Mouse (Mus musculus) lung, adult 2 months (tissue): ENCODE data around the gene Glce. TPM values are rescaled to one million over a fixed set of nuclear protein-coding genes. Genes with fewer than 3 reads are reported as not detected.

Source experiments
- DNase-seq: peaks from one replicate; pipeline ENCODE4 v3.0.0; 2022
- H3K4me1 ChIP-seq: fragments of 200-500 bp; 2 replicates; pipeline ENCODE4 v1.6.1; 2011; ENCODE audit warnings: low read length; ENCODE audit not compliant: control insufficient read depth, insufficient read depth
- H3K4me3 ChIP-seq: fragments of 200-500 bp; replicated peaks from 2 replicates; pipeline ENCODE3; 2011; ENCODE audit warnings: low read depth, mild to moderate bottlenecking, control low read depth, low read length; ENCODE audit errors: extremely low read depth
- CTCF ChIP-seq: fragments of 200-500 bp; IDR thresholded peaks from 2 replicates; pipeline ENCODE4 v1.5.1; 2011; ENCODE audit warnings: mild to moderate bottlenecking, low read length, control low read depth; ENCODE audit not compliant: insufficient read depth
- POLR2A ChIP-seq: fragments of 200-500 bp; IDR thresholded peaks from 2 replicates; pipeline ENCODE4 v1.6.1; 2011; ENCODE audit warnings: low read depth, mild to moderate bottlenecking, control low read depth, low read length, borderline replicate concordance; ENCODE audit errors: extremely low read depth
- WGBS: fragments of 180-500 bp; shearing (Covaris S2); methylation state at CpG from one replicate; pipeline ENCODE4 v1.1.7; 2018; 5-methylcytosine and 5-hydroxymethylcytosine counted together
- polyA plus RNA-seq: library from polyadenylated mRNA; depleted of rRNA; stranded (reverse); fragments of >200 nt; gene quantifications from 2 replicates; pipeline ENCODE4 v1.2.3, GENCODE M21; 2012

Gene Glce
- polyA plus RNA-seq, 1 experiment, result 5.6 TPM

- WGBS, result 78% methylated on average over 7 of the region's 7 CpGs
- no peaks in the 10 kb centered on the region for H3K4me1 ChIP-seq
- DNase-seq, result no peak
- no peak for TF ChIP-seq CTCF
- TF ChIP-seq POLR2A, result no peak
- no peak overlapping the region for H3K4me3 ChIP-seq
These were observed 32.5 kb upstream of the Glce start for GRCm38 (mm10) chr9:62154956-62155355.

- no peaks in the 10 kb centered on the region for H3K4me1 ChIP-seq
- no peak overlapping the region for H3K4me3 ChIP-seq
- 59% methylated on average over 3 of the region's 3 CpGs for WGBS
- DNase-seq, result no peak
- TF ChIP-seq POLR2A, result no peak
- TF ChIP-seq CTCF, result no peak
These were observed 32.1 kb upstream of the Glce start for GRCm38 (mm10) chr9:62154551-62154950.

DNA sequence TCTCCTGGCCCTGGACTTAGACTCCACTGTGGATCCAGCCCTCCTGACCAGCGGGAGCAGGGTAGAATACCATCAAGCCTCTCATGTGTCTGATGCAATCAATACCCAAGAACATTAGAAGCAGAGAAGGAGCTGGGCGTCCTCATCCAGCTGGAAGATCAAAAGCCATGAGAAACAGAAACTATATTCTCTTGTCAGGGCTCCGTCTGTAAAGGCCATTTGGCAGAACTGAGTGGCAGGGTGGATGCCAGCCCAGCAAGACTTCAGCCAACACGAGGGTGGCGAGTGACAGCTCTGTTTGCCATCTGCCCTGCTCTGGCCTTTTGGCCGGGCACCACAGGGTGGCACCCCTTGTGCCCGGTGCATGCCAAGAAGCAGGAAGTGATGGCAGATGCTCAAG, 30.8 kb upstream of the Glce start:
- no peak overlapping the region for H3K4me3 ChIP-seq
- no peaks in the 10 kb centered on the region for H3K4me1 ChIP-seq
- TF ChIP-seq CTCF (no peak), POLR2A (no peak)
- no peak for DNase-seq
- WGBS, result 68% methylated on average over 7 of the region's 7 CpGs

DNA sequence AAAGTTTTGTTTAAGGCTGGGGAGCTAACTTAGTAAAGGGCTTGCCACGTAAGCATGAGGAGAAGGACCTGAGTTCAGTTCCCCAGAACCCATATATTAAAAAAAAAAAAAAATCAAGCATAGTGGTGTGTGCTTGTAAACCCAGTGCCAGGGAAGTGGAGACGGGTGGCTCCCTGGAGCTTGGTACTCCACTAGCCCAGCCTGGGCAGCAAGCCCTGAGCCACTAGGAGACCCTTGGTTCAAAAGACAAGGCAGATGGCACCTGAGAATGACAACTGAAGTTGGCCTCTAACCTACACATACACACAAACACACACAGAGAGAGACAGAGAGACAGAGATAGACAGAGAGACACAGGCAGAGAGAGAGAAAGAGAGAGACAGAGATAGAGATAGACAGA, 30.1 kb upstream of the Glce start:
- no peak for DNase-seq
- 92% methylated on average over 2 of the region's 2 CpGs for WGBS
- TF ChIP-seq CTCF (no peak), POLR2A (no peak)

DNA sequence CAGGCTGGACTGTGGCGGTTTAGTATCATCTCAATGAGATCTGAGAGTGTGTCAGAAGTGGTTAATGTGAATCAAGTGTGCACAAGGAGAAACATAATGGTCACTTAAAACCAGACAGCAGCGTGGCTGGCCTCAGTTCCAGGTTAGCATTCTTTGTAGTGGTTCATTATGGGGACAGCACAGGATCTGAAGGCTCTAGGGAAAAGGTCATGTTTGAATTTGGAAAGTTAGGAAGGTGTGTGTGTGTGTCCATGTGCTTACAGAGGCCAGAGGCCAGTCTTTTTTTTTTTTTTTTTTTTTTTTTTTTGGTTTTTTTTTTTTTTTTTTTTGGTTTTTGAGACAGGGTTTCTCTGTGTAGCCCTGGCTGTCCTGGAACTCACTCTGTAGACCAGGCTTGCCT, 22.7 kb upstream of the Glce start:
- TF ChIP-seq CTCF (no peak), POLR2A (no peak)
- Histone ChIP-seq H3K4me3 (no peak overlapping the region), H3K4me1 (no peaks in the 10 kb centered on the region)
- DNase-seq, result no peak
- 76% methylated on average over 2 of the region's 2 CpGs for WGBS

More for the DNA sequence above, 30.1 kb upstream of the Glce start:
- no peak overlapping the region for H3K4me3 ChIP-seq
- no peaks in the 10 kb centered on the region for H3K4me1 ChIP-seq

- DNase-seq, result no peak
- TF ChIP-seq POLR2A (no peak), CTCF (no peak)
- WGBS, result 65% methylated on average over 7 of the region's 7 CpGs
- no peak overlapping the region for H3K4me3 ChIP-seq
- no peaks in the 10 kb centered on the region for H3K4me1 ChIP-seq
These were observed 21.0 kb upstream of the Glce start for GRCm38 (mm10) chr9:62143428-62143827.

- 66% methylated on average over 7 of the region's 7 CpGs for WGBS
- H3K4me1 ChIP-seq, result no peaks in the 10 kb centered on the region
- DNase-seq, result no peak
- no peak overlapping the region for H3K4me3 ChIP-seq
- TF ChIP-seq POLR2A (no peak), CTCF (no peak)
These were observed 16.6 kb upstream of the Glce start for GRCm38 (mm10) chr9:62139027-62139426.

GRCm38 (mm10) chr9:62137259-62137658, 14.8 kb upstream of the Glce start:
- DNase-seq, result peak; percentile 38
- TF ChIP-seq CTCF (no peak), POLR2A (no peak)
- H3K4me3 ChIP-seq, result no peak overlapping the region
- 32% methylated on average over 8 of the region's 8 CpGs for WGBS
- no peaks in the 10 kb centered on the region for H3K4me1 ChIP-seq

DNA sequence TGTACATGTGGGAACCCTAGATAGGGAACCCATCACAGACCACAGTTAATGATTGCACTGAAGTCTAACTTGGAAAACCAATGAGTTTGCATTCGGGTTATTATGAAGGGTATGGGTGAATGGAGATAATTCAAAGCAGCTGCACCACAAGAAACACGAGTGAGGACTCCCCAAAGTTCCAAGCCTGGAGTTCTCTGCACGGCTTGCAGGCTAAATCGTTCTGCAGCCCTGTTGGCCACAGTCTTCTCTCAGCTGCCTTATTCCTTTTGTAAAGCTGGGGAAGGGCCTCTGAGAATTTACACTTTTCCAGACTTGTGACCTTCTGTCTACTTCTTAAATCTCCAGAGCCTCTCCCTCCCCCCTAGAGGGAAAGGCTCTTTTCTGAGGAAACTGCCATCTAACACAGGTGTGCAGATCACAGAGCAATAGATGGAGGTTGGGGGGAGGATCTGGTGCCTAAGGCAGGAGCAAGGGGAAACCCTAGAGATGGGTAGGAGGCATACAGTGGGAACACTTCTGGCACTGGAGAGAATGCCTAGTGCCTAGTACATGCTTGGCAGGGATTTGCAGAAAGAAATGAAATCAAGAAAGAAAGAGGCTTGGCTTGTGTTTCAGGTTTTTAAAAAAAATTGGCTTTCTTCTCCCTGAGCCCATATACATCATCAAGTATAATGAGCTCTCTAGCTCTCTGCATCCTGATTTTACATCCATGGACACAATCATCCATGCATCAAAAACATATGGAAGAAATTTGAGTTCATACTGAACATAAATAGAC, 9.7 kb upstream of the Glce start:
- 75% methylated on average over 4 of the region's 4 CpGs for WGBS
- no peak for TF ChIP-seq POLR2A
- TF ChIP-seq CTCF, result no peak
- no peak for DNase-seq
- Histone ChIP-seq H3K4me1 (no peaks in the 10 kb centered on the region), H3K4me3 (no peak overlapping the region)

- WGBS, result 76% methylated on average over 5 of the region's 5 CpGs
- Histone ChIP-seq H3K4me3 (no peak overlapping the region), H3K4me1 (no peaks in the 10 kb centered on the region)
- DNase-seq, result no peak
- TF ChIP-seq CTCF, result no peak
- no peak for TF ChIP-seq POLR2A
These were observed 8.3 kb upstream of the Glce start for GRCm38 (mm10) chr9:62130746-62131145.
